Mouse (Mus musculus) testis, adult 2 months (tissue): ENCODE measurements at regions not wholly inside any gene's neighbourhood (a gene's known extent, or its start where the extent isn't known, plus 50 kb on each side); places are given as distances from the start of the nearest gene placed in this dataset.

Experiments
- CTCF ChIP-seq: fragments of 200-500 bp; IDR thresholded peaks from 2 replicates; pipeline ENCODE4 v1.5.1; 2012; ENCODE audit warnings: low read depth, mild to moderate bottlenecking, inconsistent platforms, low read length, moderate library complexity; ENCODE audit not compliant: control insufficient read depth, insufficient read depth, insufficient replicate concordance
- POLR2A ChIP-seq: fragments of 200-500 bp; IDR thresholded peaks from 2 replicates; pipeline ENCODE4 v1.6.1; 2012; ENCODE audit warnings: low read depth, mild to moderate bottlenecking, inconsistent platforms, low read length, moderate library complexity; ENCODE audit not compliant: control insufficient read depth

GRCm38 (mm10) chr14:101376690-101377089 lies 176.6 kb upstream of the Prr30 start:
- no peak for TF ChIP-seq CTCF
- TF ChIP-seq POLR2A = no peak
